Mouse (Mus musculus) limb, embryonic 11.5 days (tissue): ENCODE measurements around the gene Twnk. TPM values are rescaled to one million over a fixed set of nuclear protein-coding genes. Genes with fewer than 3 reads are reported as not detected.

ENCODE experiments used
- ATAC-seq: fragments of 200-750 bp; cut with Nextera tagmentation; 2 replicates; pipeline ENCODE4 v1.8.0; 2017; ENCODE audit warnings: low read depth; ENCODE audit not compliant: insufficient number of reproducible peaks, low FRiP score, low TSS enrichment
- DNase-seq: peaks from one replicate; pipeline ENCODE4 v3.0.0-alpha.2; 2015; ENCODE audit warnings: low spot score
- H3K27ac ChIP-seq: fragments of 300-500 bp; sonication (generic); replicated peaks from 2 replicates; pipeline ENCODE4 v1.5.1; 2014; ENCODE audit warnings: low read depth, mild to moderate bottlenecking, low read length
- H3K27me3 ChIP-seq: fragments of 300-500 bp; sonication (generic); 2 replicates; pipeline ENCODE4 v1.6.1; 2014; ENCODE audit warnings: mild to moderate bottlenecking, low read length, mixed read lengths; ENCODE audit not compliant: control insufficient read depth, insufficient read depth
- H3K36me3 ChIP-seq: fragments of 300-500 bp; sonication (generic); 2 replicates; pipeline ENCODE4 v1.6.1; 2014; ENCODE audit warnings: mild to moderate bottlenecking, low read length, moderate library complexity, mixed read lengths; ENCODE audit not compliant: control insufficient read depth, insufficient read depth
- H3K4me1 ChIP-seq: fragments of 300-500 bp; sonication (generic); 2 replicates; pipeline ENCODE4 v1.6.1; 2014; ENCODE audit warnings: low read length, mixed read lengths; ENCODE audit not compliant: control insufficient read depth, insufficient read depth
- H3K4me2 ChIP-seq: fragments of 300-500 bp; sonication (generic); 2 replicates; pipeline ENCODE4 v1.6.1; 2014; ENCODE audit warnings: low read depth, mild to moderate bottlenecking, moderate library complexity; ENCODE audit not compliant: severe bottlenecking
- H3K4me3 ChIP-seq: fragments of 300-500 bp; sonication (generic); 2 replicates; pipeline ENCODE4 v1.5.1; 2014; ENCODE audit warnings: low read depth, low read length
- H3K9ac ChIP-seq: fragments of 300-500 bp; sonication (generic); 2 replicates; pipeline ENCODE4 v1.6.1; 2014; ENCODE audit warnings: mild to moderate bottlenecking, low read length
- H3K9me3 ChIP-seq: fragments of 300-500 bp; sonication (generic); 2 replicates; pipeline ENCODE4 v1.6.1; 2016; ENCODE audit warnings: low read length; ENCODE audit not compliant: control insufficient read depth
- WGBS: fragments of 180-500 bp; shearing (Covaris S2); extraction: QIAGEN DNeasy Blood & Tissue Kit; methylation state at CpG from one replicate; pipeline ENCODE4 v1.1.7; 2014; 5-methylcytosine and 5-hydroxymethylcytosine counted together
- polyA plus RNA-seq: library from polyadenylated mRNA; unstranded; fragments of >200 nt; fragmentation: Nextera tagmentation; extraction: Ambion mirVana; gene quantifications from 2 replicates; pipeline ENCODE4 v1.2.1, GENCODE M21; 2014

The Twnk gene
- polyA plus RNA-seq, 1 experiment from 2014 or later: 19.0 TPM

- no peak overlapping the region for H3K27ac ChIP-seq
- H3K9me3 ChIP-seq: no peaks in the 10 kb centered on the region
- H3K27me3 ChIP-seq: no peaks in the 10 kb centered on the region
- ATAC-seq (no peak), DNase-seq (no peak)
- H3K4me3 ChIP-seq: no peak overlapping the region
- H3K9ac ChIP-seq: no peak overlapping the region
- no peak overlapping the region for H3K4me2 ChIP-seq
- H3K4me1 ChIP-seq: peaks cover 2% of the 10 kb centered on the region
- peaks cover 9% of the 10 kb centered on the region; the same call in 1 of the 2 replicates for H3K36me3 ChIP-seq
- WGBS: 98% methylated on average over 4 of the region's 4 CpGs
These were observed 21.0 kb upstream of the Twnk start for GRCm38 (mm10) chr19:44984420-44984819.

DNA sequence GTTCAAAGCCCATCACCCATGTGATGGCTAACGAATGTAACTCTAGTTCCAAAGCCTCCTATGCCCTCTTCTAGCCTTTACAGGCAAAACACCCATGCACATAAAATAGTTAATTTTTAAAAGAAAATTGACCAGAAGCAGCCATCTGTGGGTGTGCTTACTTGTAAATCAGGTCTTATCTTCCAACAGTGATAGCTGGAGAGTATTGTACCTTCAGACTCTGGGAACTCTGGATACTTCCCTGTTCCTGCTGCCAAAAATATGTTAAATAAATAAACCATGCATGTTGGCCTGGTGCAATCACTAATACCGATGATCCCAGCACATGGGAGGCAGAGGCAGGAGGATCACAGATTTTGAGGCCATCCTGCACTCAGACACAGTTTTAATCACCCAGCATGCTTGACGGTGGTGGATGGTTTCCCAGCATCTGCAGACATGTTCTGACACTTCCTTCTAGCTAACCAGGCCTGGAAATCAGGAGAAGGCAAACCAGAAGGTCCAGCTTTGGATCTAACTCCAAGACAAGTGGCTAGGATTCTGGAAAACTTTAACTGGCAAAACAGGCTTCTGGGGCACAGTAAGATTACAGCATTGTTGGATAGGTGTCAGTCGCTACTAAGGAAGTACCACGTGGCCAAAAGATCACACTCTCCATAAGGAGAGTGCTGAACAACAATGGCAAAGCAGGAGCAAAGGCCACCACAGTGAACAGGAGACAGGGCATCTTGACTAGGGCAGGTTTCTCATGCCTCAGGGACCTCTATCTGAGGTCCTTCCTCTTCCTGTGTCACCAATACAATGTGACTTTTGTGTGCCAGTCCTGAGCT, 20.1 kb upstream of the Twnk start:
- Histone ChIP-seq H3K27me3 (no peaks in the 10 kb centered on the region), H3K27ac (no peak overlapping the region), H3K9ac (no peak overlapping the region), H3K4me2 (no peak overlapping the region), H3K4me1 (peaks cover 12% of the 10 kb centered on the region), H3K36me3 (peaks cover 7% of the 10 kb centered on the region; the same call in 1 of the 2 replicates), H3K4me3 (no peak overlapping the region), H3K9me3 (no peaks in the 10 kb centered on the region)
- no peak for DNase-seq
- 66% methylated on average over 5 of the region's 5 CpGs for WGBS
- ATAC-seq: no peak

GRCm38 (mm10) chr19:44987004-44987403, 18.5 kb upstream of the Twnk start:
- no peaks in the 10 kb centered on the region for H3K36me3 ChIP-seq
- no peak overlapping the region for H3K27ac ChIP-seq
- ATAC-seq (no peak), DNase-seq (no peak)
- H3K9me3 ChIP-seq: no peaks in the 10 kb centered on the region
- no peak overlapping the region for H3K9ac ChIP-seq
- H3K27me3 ChIP-seq: no peaks in the 10 kb centered on the region
- no peak overlapping the region for H3K4me3 ChIP-seq
- no peak overlapping the region for H3K4me2 ChIP-seq
- 64% methylated on average over 6 of the region's 6 CpGs for WGBS
- H3K4me1 ChIP-seq: peaks cover 13% of the 10 kb centered on the region

DNA sequence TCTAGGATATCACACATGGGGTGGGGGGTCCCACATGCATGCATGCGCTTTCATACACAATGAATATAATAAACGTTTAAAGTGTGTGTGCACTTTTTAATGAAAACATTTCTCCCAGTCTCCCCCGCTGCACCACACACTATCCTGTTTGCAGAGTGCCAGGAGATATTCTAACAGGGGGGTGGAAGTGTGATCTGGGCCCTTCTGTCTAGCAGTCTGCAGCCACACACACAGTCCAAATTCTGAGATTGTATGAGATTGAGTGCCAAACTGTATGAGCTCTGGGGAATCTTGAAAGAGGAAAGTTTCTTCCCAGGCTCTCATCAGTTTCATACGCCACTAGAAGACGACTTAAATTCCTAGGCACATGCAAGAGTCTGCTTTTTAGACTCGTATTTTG, 17.6 kb upstream of the Twnk start:
- no peak for ATAC-seq
- WGBS: 75% methylated on average over 6 of the region's 6 CpGs

GRCm38 (mm10) chr19:44988321-44988720, 17.1 kb upstream of the Twnk start:
- H3K9ac ChIP-seq: no peak overlapping the region
- no peaks in the 10 kb centered on the region for H3K9me3 ChIP-seq
- WGBS: 26% methylated on average over 9 of the region's 9 CpGs
- no peaks in the 10 kb centered on the region for H3K27me3 ChIP-seq
- peaks cover 15% of the 10 kb centered on the region for H3K4me1 ChIP-seq
- no peak overlapping the region for H3K27ac ChIP-seq
- ATAC-seq (no peak), DNase-seq (no peak)
- peak overlapping the region; percentile 96 for H3K4me2 ChIP-seq
- H3K4me3 ChIP-seq: peak overlapping the region; percentile 75; the same call in 1 of the 2 replicates
- no peaks in the 10 kb centered on the region for H3K36me3 ChIP-seq

More for the DNA sequence above, 17.6 kb upstream of the Twnk start:
- H3K27ac ChIP-seq: no peak overlapping the region
- H3K4me1 ChIP-seq: peaks cover 15% of the 10 kb centered on the region
- no peaks in the 10 kb centered on the region for H3K36me3 ChIP-seq
- no peak for DNase-seq
- no peaks in the 10 kb centered on the region for H3K27me3 ChIP-seq
- no peak overlapping the region for H3K9ac ChIP-seq
- H3K4me2 ChIP-seq: no peak overlapping the region
- no peaks in the 10 kb centered on the region for H3K9me3 ChIP-seq
- no peak overlapping the region for H3K4me3 ChIP-seq

GRCm38 (mm10) chr19:44988831-44989566, 16.5 kb upstream of the Twnk start, which contains the start of gene Sema4g:
Gene Sema4g (plus strand): TSS chr19:44989101.
- ATAC-seq (peak; percentile 72), DNase-seq (peak; percentile 79)
- no peaks in the 10 kb centered on the region for H3K36me3 ChIP-seq
- peak within 1 kb of the TSS; percentile 21; the same call in 1 of the 2 replicates for H3K27ac ChIP-seq
- peak within 1 kb of the TSS; percentile 75 for H3K9ac ChIP-seq
- WGBS: under 1% methylated on average over 44 of the region's 58 CpGs
- H3K9me3 ChIP-seq: no peaks in the 10 kb centered on the region
- H3K4me1 ChIP-seq: peaks cover 15% of the 10 kb centered on the region
- no peaks in the 10 kb centered on the region for H3K27me3 ChIP-seq
- peak within 1 kb of the TSS; percentile 75 for H3K4me3 ChIP-seq
- peak within 1 kb of the TSS; percentile 96 for H3K4me2 ChIP-seq

- Histone ChIP-seq H3K9ac (peak overlapping the region; percentile 75), H3K9me3 (no peaks in the 10 kb centered on the region), H3K4me3 (peak overlapping the region; percentile 75), H3K27ac (no peak overlapping the region; the same call in 1 of the 2 replicates), H3K4me1 (peaks cover 15% of the 10 kb centered on the region), H3K4me2 (peak overlapping the region; percentile 96), H3K36me3 (no peaks in the 10 kb centered on the region), H3K27me3 (no peaks in the 10 kb centered on the region)
- whole genome bisulfite sequencing: 8% methylated on average over 21 of the region's 22 CpGs
- DNase-seq: no peak
- ATAC-seq: 0 out of 2 replicates have a peak, but pooled peaks have one; percentile 10
These were observed 15.6 kb upstream of the Twnk start for GRCm38 (mm10) chr19:44989567-44990495.

DNA sequence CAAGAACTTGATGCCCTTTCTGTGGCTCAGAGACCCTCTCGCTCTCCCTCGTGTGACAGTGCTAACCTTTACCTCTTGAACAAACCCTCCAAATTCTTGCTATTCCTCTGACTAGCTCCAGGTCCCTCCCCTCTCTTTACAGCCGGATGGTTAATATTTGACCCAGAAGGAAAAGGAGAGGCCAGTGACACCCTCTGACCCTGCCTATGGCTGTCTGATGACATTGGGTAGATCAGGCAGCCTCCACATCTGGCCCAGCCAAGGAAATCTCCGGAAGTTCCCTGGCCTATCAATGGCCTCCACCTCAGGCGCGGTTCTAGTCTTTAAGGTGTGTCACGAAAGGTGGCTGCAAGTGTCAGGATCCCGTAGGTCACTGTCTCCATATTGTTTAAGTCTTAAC, 14.4 kb upstream of the Twnk start:
- DNase-seq (no peak), ATAC-seq (no peak)
- H3K36me3 ChIP-seq: no peaks in the 10 kb centered on the region
- no peaks in the 10 kb centered on the region for H3K9me3 ChIP-seq
- 86% methylated on average over 8 of the region's 8 CpGs for WGBS
- H3K27ac ChIP-seq: no peak overlapping the region
- H3K27me3 ChIP-seq: no peaks in the 10 kb centered on the region
- H3K9ac ChIP-seq: no peak overlapping the region
- H3K4me3 ChIP-seq: no peak overlapping the region
- no peak overlapping the region for H3K4me2 ChIP-seq
- H3K4me1 ChIP-seq: peaks cover 15% of the 10 kb centered on the region
